Mouse (Mus musculus) kidney, adult 2 months (tissue): ENCODE measurements at regions not wholly inside any gene's neighbourhood (a gene's known extent, or its start where the extent isn't known, plus 50 kb on each side); places are given as distances from the start of the nearest gene placed in this dataset.

Experiments used
- CTCF ChIP-seq: fragments of 200-500 bp; conservative IDR thresholded peaks from 2 replicates; pipeline ENCODE4 v1.5.1; 2011; ENCODE audit warnings: low read depth, mild to moderate bottlenecking, control low read depth, low read length, moderate library complexity, mixed read lengths; ENCODE audit not compliant: insufficient read depth, insufficient read length
- POLR2A ChIP-seq: fragments of 200-500 bp; IDR thresholded peaks from one replicate; pipeline ENCODE4 v1.6.1; 2011; ENCODE audit warnings: low read depth, low read length, control low read depth

DNA sequence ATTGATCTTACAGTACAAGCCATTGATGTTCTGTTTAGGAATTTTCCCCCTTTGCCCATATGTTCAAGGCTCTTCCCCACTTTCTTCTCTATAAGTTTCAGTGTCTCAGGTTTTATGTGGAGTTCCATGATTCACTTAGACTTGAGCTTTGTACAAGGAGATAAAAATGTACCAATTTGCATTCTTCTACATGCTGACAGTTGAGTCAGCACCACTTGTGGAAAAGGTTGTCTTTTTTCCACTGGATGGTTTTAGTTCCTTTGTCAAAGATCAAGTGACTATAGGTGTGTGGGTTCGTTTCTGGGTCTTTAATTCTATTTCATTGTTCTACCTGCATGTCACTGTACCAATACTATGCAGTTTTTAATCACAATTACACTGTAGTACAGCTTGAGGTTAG lies 551.1 kb upstream of the A1bg start:
- TF ChIP-seq CTCF (no peak), POLR2A (no peak)
